ENCODE assay signal across 13 mouse cellular contexts in the genomic region with DNA sequence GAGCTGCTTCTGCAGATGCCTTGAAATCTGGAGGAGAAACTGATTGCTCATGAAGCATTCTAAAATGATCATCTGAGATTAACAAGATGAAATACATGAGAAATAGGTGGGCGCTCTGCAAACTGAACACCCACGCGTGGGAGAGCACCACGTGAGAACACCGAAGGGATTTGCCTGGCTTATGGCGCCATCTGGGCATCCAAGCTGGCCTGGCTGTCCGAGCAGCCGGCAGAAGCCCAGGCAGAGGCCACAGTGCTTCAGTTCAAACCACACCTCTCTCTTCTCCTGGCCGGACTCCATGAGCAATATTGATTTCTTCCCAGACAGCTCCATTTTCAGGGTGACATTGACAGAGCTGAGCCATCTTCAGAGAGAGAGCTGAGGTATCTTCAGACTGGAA. TPM values are rescaled to one million over a fixed set of nuclear protein-coding genes. Genes with fewer than 3 reads are reported as not detected.
DNase-seq lines count a peak whose midpoint lies in the region; ATAC-seq and TF ChIP-seq lines count a peak whose summit lies in the region.
"Had no signal": no experiment of that assay in that cellular context is flagged by ENCODE, and none has a peak within 500 bp of the region (broad histone marks: within the 10 kb centered on the region; RNA-seq: fewer than 3 reads in every experiment).

No protein-coding gene starts in this region.

- H3K9me3 ChIP-seq in midbrain, postnatal 0 days (ENCODE audit: low read length): no peaks in the 10 kb centered on the region
- peaks cover 7% of the 10 kb centered on the region; the same call in 1 of the 2 replicates for H3K9me3 ChIP-seq in midbrain, embryonic 10.5 days (replicated peaks)
- H3K9me3 ChIP-seq: hindbrain, embryonic 15.5 days; limb, embryonic 15.5 days; megakaryocyte, embryonic 14.5 days had no signal

- no peak overlapping the region for H3K4me2 ChIP-seq in midbrain, postnatal 0 days (ENCODE audit: low read depth, low read length, poor library complexity, severe bottlenecking)
- H3K4me2 ChIP-seq: embryonic facial prominence, embryonic 13.5 days; hindbrain, embryonic 15.5 days; limb, embryonic 15.5 days had no signal

- peak; percentile 60 for DNase-seq in midbrain, postnatal 0 days (ENCODE audit: low spot score)
- no peak for DNase-seq in midbrain, embryonic 10.5 days (ENCODE audit: low spot score)
- DNase-seq in frontal cortex, postnatal 10 days (ENCODE audit: low spot score in 2 of 2): peak; percentile 38 to 44
- DNase-seq in left cerebral cortex, adult 8-10 months (ENCODE audit: low spot score in 2 of 2): peak; percentile 42 to 77
- DNase-seq in telencephalon, adult 2 months (ENCODE audit: low read depth, low spot score): peak; percentile 72
- DNase-seq in spleen, postnatal 36 days (ENCODE audit: low spot score in 2 of 2): no peak
- DNase-seq in kidney, adult 18-20 months: no peak
- DNase-seq in testis, postnatal 10 days (ENCODE audit: low spot score): no peak
- DNase-seq: adrenal gland, adult 8-10 months had no signal

- H3K27me3 ChIP-seq in midbrain, postnatal 0 days (ENCODE audit: insufficient read depth, low read length): no peaks in the 10 kb centered on the region
- no peaks in the 10 kb centered on the region for H3K27me3 ChIP-seq in midbrain, embryonic 10.5 days (ENCODE audit: low read depth, poor library complexity, severe bottlenecking)
- H3K27me3 ChIP-seq: embryonic facial prominence, embryonic 13.5 days; hindbrain, embryonic 15.5 days; limb, embryonic 15.5 days had no signal

- no peak for ATAC-seq in midbrain, postnatal 0 days (ENCODE audit: low FRiP score)

- no peak overlapping the region for H3K4me3 ChIP-seq in midbrain, postnatal 0 days (ENCODE audit: low read depth, low read length)
- H3K4me3 ChIP-seq in midbrain, embryonic 10.5 days: no peak overlapping the region
- H3K4me3 ChIP-seq: embryonic facial prominence, embryonic 13.5 days; hindbrain, embryonic 15.5 days; limb, embryonic 15.5 days; megakaryocyte, embryonic 14.5 days had no signal

- no peak overlapping the region for H3K9ac ChIP-seq in midbrain, postnatal 0 days (replicated peaks; ENCODE audit: low read length, poor library complexity, severe bottlenecking)
- H3K9ac ChIP-seq: embryonic facial prominence, embryonic 13.5 days; hindbrain, embryonic 15.5 days; limb, embryonic 15.5 days had no signal

- 67% methylated on average over 9 of the region's 9 CpGs for WGBS in midbrain, postnatal 0 days
- WGBS in midbrain, embryonic 10.5 days: 85% methylated on average over 9 of the region's 9 CpGs

- no peaks in the 10 kb centered on the region for H3K36me3 ChIP-seq in midbrain, postnatal 0 days (ENCODE audit: insufficient read depth, low read length)
- no peaks in the 10 kb centered on the region for H3K36me3 ChIP-seq in midbrain, embryonic 10.5 days
- H3K36me3 ChIP-seq: embryonic facial prominence, embryonic 13.5 days; hindbrain, embryonic 15.5 days; limb, embryonic 15.5 days had no signal

- no peak overlapping the region for H3K27ac ChIP-seq in midbrain, postnatal 0 days (ENCODE audit: low read depth, low read length)
- H3K27ac ChIP-seq in midbrain, embryonic 10.5 days (replicated peaks): no peak overlapping the region
- H3K27ac ChIP-seq: embryonic facial prominence, embryonic 13.5 days; hindbrain, embryonic 15.5 days; limb, embryonic 15.5 days had no signal

- TF ChIP-seq CTCF in midbrain, postnatal 0 days (IDR thresholded peaks at IDR 0.05): peak; percentile 36

- H3K4me1 ChIP-seq in midbrain, postnatal 0 days (ENCODE audit: insufficient read depth, low read length): no peaks in the 10 kb centered on the region
- H3K4me1 ChIP-seq in midbrain, embryonic 10.5 days: peaks cover 16% of the 10 kb centered on the region
- H3K4me1 ChIP-seq: embryonic facial prominence, embryonic 13.5 days; limb, embryonic 15.5 days; megakaryocyte, embryonic 14.5 days had no signal

RNA-seq across cellular contexts. Expression of a gene that starts 44.4 kb away (rescaled TPM):
- 0.77 and 5.1 TPM in 2 replicates for total RNA-seq in midbrain, postnatal 0 days (2014; rRNA removed)
- polyA plus RNA-seq in midbrain, postnatal 0 days (2015; fragmentation: Nextera tagmentation; extraction: Ambion mirVana): 0.74 and 0.90 TPM in 2 replicates
- polyA plus RNA-seq in midbrain, embryonic 10.5 days (2016; fragmentation: Nextera tagmentation; extraction: Ambion mirVana): 0.12 TPM in 1 of 2 replicates, not detected in the other
- total RNA-seq in left cerebral cortex, adult 8-10 months (2022): 1 to 10 TPM; 1.5 to 4.6 (median 2.8) TPM
- polyA plus RNA-seq: embryonic facial prominence, embryonic 13.5 days had no signal

RNA-seq across cellular contexts. Expression of a gene that starts 49.8 kb away (rescaled TPM):
- total RNA-seq in midbrain, postnatal 0 days (2014; rRNA removed): 32.2 and 40.4 TPM in 2 replicates
- 21.1 and 24.3 TPM in 2 replicates for polyA plus RNA-seq in midbrain, postnatal 0 days (2015; fragmentation: Nextera tagmentation; extraction: Ambion mirVana)
- 0.25 and 0.26 TPM in 2 replicates for polyA plus RNA-seq in midbrain, embryonic 10.5 days (2016; fragmentation: Nextera tagmentation; extraction: Ambion mirVana)
- 10 to 100 TPM; 65.9 to 70.9 (median 70.2) TPM for total RNA-seq in left cerebral cortex, adult 8-10 months (2022)
- polyA plus RNA-seq: embryonic facial prominence, embryonic 13.5 days had no signal

Comparison
In these comparisons a context has a peak if more than half of its experiments do, and no peak if none do; other contexts are left out.
1. DNase-seq: peak in midbrain, postnatal 0 days (single experiment), frontal cortex, postnatal 10 days (2 of 2), left cerebral cortex, adult 8-10 months (2 of 2) and telencephalon, adult 2 months (single experiment); none in midbrain, embryonic 10.5 days (single experiment), spleen, postnatal 36 days (0 of 2), kidney, adult 18-20 months (single experiment) and testis, postnatal 10 days (single experiment).